Mouse (Mus musculus): ENCODE results near the gene Spsb4. TPM values are rescaled to one million over a fixed set of nuclear protein-coding genes. Genes with fewer than 3 reads are reported as not detected.

The Spsb4 gene
- polyA plus RNA-seq (2017; shearing (Covaris generic)) = under 1 TPM in 1 of 2 experiments, not detected in 1; 0.22 TPM

- no peak for ATAC-seq
Observed at GRCm38 (mm10) chr9:97018677-97019147, at the start of gene Spsb4. Spsb4 (minus strand) TSS chr9:97018843.

DNA sequence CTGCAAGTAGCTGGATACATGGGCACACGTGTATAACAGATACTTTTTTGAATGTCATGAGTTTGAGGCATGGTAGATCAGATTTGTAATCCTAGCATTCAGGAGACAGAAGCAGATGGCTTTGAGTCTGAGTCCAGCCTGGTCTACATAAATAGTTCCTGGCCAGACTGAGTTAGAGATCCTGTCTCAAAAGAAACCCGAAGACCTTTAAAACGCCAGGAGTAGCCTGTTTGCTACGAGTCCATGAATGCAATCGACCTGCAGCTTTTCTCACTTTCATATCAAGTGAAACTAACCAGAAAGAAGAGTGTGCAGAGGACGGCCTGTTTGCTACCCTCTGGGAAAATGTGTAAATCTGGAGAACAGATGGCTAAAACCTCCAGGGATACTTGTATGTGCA lies 49.1 kb upstream of the Spsb4 start:
- ATAC-seq = no peak

DNA sequence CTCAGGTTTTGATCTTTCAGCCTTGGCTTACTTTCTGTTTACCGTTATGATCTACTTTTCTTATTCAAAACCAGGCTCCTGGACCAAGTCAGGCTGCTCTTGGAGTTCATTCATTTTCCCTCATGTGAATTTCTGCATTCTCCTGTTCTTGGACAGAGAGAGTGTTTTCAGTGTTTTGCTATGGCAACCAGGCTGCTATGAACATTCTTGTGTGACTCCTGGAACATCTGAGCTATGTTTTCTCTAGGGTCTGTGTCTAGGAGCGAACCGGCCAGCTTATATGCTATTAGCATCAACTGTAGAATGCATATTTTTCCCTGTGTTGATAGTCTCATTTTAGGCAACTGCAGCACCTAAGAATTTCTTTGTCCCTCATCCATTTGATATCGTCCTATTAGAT lies 47.2 kb upstream of the Spsb4 start:
- ATAC-seq = no peak

DNA sequence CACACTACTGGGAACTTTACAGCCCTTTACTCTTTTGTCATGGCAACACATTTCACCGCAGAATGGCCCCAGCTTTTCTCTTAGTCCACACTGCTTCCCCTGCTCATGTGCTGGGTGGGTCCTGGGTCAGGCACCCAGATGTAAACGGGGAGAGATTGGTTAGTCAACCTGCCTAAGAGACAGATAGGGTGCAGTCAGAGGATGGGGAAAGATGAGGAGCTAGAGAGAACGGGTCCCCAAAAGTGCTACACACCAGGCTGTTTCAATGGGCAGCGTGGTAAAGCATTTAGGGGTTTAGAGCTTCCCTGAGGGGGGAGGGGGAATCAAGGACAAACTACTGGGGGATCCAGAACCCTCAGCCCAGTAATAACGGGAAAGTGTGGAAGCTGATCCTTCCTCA lies 46.6 kb upstream of the Spsb4 start:
- ATAC-seq = no peak

DNA sequence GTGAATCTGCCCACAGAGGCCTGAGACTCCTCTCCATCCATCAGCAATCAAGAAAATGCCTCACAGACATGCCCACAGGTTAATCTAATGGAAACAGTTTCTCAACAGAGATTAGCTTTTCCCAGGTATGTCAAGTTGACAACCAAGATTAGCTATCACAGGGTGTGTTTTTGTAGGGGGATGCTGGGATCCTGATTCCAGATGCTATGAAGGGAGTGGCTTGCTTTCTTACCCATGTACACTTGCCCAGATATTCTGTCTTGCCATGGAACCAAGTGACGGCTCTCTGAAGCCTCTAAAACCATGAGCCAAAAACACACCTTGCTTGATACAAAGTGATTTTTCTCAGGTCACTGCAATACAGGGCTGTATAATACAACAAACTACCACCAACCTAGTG lies 45.5 kb upstream of the Spsb4 start:
- ATAC-seq = no peak

GRCm38 (mm10) chr9:97061696-97062095 lies 43.1 kb upstream of the Spsb4 start:
- ATAC-seq = no peak

- no peak for ATAC-seq
Observed at GRCm38 (mm10) chr9:97056541-97057338, 38.1 kb upstream of the Spsb4 start.

- ATAC-seq = no peak
Observed at GRCm38 (mm10) chr9:97055906-97056305, 37.3 kb upstream of the Spsb4 start.

GRCm38 (mm10) chr9:97051176-97051575 lies 32.5 kb upstream of the Spsb4 start:
- no peak for ATAC-seq

DNA sequence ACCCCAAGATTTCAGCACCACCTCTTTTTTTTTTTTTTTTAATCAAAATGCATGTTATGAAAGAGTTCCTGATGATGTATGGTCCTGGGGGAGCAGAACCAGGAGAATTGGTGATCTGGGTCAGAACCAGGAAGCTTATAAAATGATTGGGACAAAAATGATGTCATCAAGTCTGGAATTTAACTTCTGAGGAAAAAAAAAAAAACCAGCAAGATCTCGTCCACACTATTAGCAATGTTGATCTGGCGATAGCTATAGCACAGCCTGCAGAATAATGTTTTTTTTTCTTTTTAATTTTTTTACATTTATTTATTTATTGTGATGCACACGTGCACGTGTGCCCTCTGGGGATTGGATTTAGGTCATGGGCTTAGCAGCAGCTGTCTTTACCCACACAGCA lies 27.6 kb upstream of the Spsb4 start:
- ATAC-seq = no peak

DNA sequence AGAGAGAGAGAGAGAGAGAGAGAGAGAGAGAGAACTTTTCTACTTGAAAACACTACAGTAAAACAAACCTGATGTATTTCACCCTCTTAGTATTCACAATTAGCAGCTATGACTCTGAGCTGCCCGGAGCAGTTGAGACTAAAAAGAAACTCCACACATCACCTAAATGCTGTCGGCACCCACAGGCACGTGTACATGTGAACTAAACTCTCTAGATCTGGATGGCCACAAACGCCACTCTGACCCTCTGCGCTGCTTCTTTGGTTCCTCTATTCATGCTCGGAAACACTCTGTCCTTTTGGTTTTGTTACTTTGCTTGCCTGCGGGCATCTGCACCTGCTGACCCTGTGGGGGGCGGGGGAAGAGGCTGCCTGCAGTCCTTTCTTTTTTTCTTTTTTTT lies 23.0 kb upstream of the Spsb4 start:
- no peak for ATAC-seq

DNA sequence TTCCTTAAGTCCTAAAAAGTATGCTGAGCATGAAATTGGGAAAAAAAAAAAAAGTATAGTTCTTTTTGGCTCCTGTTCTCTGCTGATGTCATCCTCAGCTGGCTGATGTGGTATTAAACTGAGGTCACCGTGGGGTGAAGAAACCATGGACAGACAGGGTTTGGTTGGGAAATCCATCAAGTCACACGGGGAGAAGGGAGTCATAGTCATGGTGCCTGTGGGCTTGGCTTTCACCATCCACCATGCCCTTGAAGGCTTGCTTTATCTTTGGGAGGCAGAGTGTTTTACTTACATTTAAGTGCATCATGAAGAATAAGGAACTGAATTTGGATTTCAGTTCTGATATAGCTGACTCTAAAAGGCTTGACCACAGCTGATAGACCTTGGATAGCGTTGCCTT lies 19.4 kb upstream of the Spsb4 start:
- ATAC-seq = no peak

DNA sequence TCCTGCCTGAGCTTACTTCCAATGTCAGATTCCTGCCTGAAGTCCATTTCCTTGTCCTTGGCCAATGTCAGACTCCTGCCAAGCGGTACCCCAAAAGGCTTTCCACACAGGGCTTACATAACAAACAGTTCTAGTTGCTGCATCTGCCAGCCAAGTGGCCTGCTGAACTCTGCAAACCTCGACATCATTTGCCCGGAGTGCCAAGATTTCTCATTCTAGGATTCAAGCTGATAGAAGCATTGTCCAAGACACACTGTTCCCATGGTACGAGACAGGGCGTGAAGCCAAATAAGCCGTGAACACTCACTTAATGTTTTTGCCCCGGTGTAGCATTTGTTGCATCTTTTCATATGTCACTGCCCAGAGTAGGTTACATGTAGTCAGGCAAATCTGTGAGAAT lies 18.0 kb upstream of the Spsb4 start:
- no peak for ATAC-seq

DNA sequence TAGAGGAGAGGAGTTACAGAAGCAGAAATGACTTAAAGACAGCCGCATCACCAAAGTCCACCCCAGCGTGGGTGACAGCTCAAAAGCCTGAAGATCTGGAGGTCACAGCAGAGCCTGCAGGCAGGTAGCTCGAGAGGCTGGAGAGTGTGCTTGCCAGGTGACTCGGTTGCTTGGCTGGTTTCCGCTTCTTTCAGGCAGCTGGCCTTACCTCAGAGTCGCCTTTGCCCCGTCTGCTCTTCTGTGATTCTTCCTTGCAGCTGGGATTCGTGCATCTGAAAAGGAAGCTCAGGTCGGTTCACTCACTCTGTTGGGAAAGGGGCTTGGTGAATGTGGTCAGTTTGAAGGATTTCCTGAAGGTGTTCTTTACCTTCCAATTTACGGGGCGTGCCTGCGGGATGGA lies 8.7 kb upstream of the Spsb4 start:
- ATAC-seq = no peak

- ATAC-seq = no peak
Observed at GRCm38 (mm10) chr9:97026006-97026405, 7.4 kb upstream of the Spsb4 start.

DNA sequence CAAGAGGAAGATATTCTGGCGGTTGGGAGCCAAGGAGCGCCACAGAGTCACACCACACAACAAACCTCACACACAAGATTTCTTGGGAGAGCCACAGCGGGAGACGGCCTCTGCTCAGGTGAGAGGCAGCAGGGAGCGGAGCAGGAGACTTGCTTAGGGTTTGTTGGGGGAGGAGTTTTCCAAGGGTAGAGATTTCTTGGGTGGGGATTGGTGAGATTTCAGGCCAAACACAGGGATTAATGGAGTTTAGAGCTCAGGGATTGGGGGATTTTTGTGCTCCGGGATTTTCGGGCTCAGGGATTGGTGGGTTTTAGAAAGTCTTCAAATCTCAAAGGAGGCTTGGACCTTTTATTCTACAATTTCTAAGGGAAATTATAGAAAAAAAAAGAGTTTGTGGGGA lies 5.8 kb upstream of the Spsb4 start:
- no peak for ATAC-seq

GRCm38 (mm10) chr9:97022948-97023347 lies 4.3 kb upstream of the Spsb4 start:
- ATAC-seq = no peak

DNA sequence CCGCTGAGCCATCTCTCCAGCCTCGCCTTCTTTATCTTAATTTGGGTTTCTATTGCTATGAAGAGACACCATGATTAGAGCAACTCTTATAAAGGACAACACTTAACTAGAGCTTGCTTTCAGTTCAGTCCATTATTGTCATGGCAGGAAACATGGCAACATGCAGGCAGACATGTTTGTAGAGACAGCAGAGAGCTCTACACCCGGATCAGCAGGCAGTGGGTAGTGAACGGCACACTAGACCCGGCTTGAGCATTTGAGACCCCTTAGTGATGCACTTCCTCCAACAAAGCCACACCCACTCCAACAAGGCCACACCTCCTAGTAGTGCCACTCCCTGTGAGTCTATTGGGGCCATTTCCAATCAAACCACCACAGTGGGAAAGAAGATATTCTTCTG lies 3.7 kb upstream of the Spsb4 start:
- no peak for ATAC-seq

GRCm38 (mm10) chr9:97020152-97020551 lies 1.5 kb upstream of the Spsb4 start:
- no peak for ATAC-seq

DNA sequence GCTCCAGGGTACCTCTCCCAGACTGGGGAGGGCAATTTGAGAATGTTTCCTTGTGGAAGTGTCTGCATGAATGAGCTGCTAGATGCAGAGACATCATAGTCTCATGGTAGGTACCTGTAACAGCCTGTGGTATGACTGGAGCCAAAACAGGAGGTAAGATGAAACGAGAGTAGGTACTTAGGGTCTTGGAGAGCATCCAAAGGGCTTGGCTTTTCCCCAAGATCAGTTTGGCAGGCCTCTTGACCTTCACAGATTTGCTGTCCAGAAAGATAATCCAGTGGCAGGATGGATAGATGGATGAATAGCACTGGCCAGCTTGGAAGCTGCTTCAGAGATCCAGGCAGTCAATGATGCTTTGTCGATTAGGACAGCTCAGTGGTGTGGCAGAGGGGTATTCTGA lies 1.0 kb upstream of the Spsb4 start:
- ATAC-seq = no peak

- ATAC-seq = no peak
Observed at GRCm38 (mm10) chr9:97019231-97019630, 588 bp upstream of the Spsb4 start.

DNA sequence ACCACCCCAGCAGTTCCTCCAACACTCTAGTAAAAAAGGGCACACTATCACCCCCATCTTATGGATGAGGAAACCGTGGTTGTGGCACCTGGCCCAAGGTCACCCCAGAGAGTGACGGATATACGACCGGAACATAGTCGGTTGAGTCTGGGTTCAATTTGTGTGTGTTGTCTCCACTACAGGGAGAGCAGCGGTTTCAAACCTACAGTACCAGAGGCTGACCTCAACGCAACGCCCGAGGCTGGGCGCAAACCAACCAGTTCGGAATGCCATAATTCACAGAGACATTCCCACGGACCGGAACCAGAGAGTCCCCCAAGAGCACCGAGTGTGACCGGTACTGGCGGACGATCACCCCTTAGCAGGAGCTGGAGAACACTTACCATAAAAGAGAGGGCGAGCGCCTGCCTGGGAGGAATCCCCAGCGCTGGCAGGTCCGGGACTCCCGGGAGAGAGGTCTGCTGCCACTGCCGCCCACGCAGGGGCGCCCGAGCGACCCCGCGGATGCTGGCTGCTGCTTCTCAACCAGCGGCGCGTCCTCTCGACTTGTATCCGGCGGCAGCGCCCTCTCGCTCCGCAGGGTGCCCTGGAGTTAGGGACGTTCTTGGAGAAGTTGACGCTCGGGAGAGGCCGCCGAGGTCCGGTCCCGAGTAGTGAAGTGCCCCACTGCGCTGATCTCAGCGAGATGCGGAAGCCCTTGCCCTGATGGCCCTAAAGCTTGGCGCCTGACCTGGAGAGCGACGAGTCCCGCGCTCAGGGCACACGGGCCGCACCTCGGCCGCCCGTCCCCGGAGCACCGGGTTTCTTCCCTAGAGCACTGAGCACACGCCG lies 617 bp downstream of the Spsb4 start:
- ATAC-seq = no peak

DNA sequence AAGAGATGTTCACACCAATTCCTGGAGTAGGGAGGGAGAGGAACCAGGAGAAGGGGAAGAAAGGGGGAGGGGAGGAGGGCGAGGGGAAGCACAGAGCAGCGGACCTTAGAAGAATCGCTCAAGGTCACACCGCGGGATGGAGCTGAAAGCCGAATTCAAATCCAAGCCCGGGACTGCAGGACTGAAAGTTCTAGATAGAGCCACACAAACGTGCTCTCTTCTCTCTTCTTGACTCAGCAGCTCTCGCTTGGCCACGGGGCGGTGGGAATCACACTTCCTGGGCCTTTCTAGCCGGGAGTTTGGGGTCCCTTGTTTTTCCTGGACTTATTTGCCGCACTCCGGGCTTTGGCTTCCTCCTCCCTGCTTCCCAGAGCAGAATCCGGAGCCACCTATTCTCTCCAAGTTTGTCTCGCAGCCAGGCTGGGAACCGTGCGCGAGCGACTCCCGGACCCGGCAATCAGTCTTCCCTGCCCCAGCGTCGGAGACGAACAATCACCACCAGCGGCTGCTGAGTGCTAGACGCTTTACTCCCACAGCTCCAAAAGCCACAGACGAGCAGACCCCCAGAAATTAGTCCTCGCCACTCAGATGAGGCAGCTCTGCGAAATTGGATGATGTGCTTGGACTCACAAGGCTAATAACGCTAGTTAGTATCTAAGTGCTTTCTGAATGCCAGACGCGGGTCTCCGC lies 1.4 kb downstream of the Spsb4 start:
- no peak for ATAC-seq
